Mouse (Mus musculus) brain, embryonic 18.5 days (tissue): ENCODE measurements at regions not wholly inside any gene's neighbourhood (a gene's known extent, or its start where the extent isn't known, plus 50 kb on each side); places are given as distances from the start of the nearest gene placed in this dataset.

Experiments used
- DNase-seq: peaks from one replicate; pipeline ENCODE4 v3.0.0-alpha.2; 2012; ENCODE audit warnings: low read depth, low spot score

GRCm38 (mm10) chr1:164628840-164629239, 167.6 kb upstream of the Dpt start:
- no peak for DNase-seq

- no peak for DNase-seq
Measured at GRCm38 (mm10) chr1:164622946-164623345, 164.8 kb upstream of the Atp1b1 start.

- DNase-seq: no peak
Measured at GRCm38 (mm10) chr1:164622417-164622816, 164.3 kb upstream of the Atp1b1 start.

- no peak for DNase-seq
Measured at GRCm38 (mm10) chr1:164620129-164620528, 162.0 kb upstream of the Atp1b1 start.

GRCm38 (mm10) chr1:164617871-164618270, 159.7 kb upstream of the Atp1b1 start:
- no peak for DNase-seq

- no peak for DNase-seq
Measured at GRCm38 (mm10) chr1:164607061-164607460, 148.9 kb upstream of the Atp1b1 start.

GRCm38 (mm10) chr1:164606141-164606754, 148.1 kb upstream of the Atp1b1 start:
- DNase-seq: no peak

GRCm38 (mm10) chr1:164603433-164603832, 145.3 kb upstream of the Atp1b1 start:
- no peak for DNase-seq

- no peak for DNase-seq
Measured at GRCm38 (mm10) chr1:164602568-164602967, 144.4 kb upstream of the Atp1b1 start.

- no peak for DNase-seq
Measured at GRCm38 (mm10) chr1:164590205-164590613, 132.1 kb upstream of the Atp1b1 start.

GRCm38 (mm10) chr1:164586066-164586989, 128.2 kb upstream of the Atp1b1 start:
- DNase-seq: no peak

- DNase-seq: no peak
Measured at GRCm38 (mm10) chr1:164576856-164577489, 118.8 kb upstream of the Atp1b1 start.

GRCm38 (mm10) chr1:164573639-164574038, 115.5 kb upstream of the Atp1b1 start:
- no peak for DNase-seq

- no peak for DNase-seq
Measured at GRCm38 (mm10) chr1:164572183-164572582, 114.0 kb upstream of the Atp1b1 start.

GRCm38 (mm10) chr1:164571496-164572078, 113.4 kb upstream of the Atp1b1 start:
- no peak for DNase-seq

- no peak for DNase-seq
Measured at GRCm38 (mm10) chr1:164564847-164565246, 106.7 kb upstream of the Atp1b1 start.

GRCm38 (mm10) chr1:164559546-164560228, 101.5 kb upstream of the Atp1b1 start:
- no peak for DNase-seq

GRCm38 (mm10) chr1:164552658-164553057, 94.5 kb upstream of the Atp1b1 start:
- DNase-seq: no peak

- no peak for DNase-seq
Measured at GRCm38 (mm10) chr1:164551019-164551418, 92.9 kb upstream of the Atp1b1 start.

GRCm38 (mm10) chr1:164550596-164550995, 92.4 kb upstream of the Atp1b1 start:
- no peak for DNase-seq

GRCm38 (mm10) chr1:164548071-164548470, 89.9 kb upstream of the Atp1b1 start:
- DNase-seq: no peak
